Mouse (Mus musculus) activated CD4-positive, CD25-positive, alpha-beta regulatory T cell (primary cell): ENCODE results near the gene Vmn1r219. TPM values are rescaled to one million over a fixed set of nuclear protein-coding genes. Genes with fewer than 3 reads are reported as not detected.

ENCODE experiments used
- polyA plus RNA-seq, 2 experiments: library from polyadenylated mRNA; unstranded; fragments of 100-300 nt; shearing (Covaris generic); gene quantifications; one replicate each; pipeline ENCODE4 v1.2.1; 2017

The Vmn1r219 gene
- polyA plus RNA-seq: not detected

GRCm38 (mm10) chr13:23159012-23159411 is at the start of gene Vmn1r219:
TSS of gene Vmn1r219 (plus strand) at chr13:23159312.

GRCm38 (mm10) chr13:23118126-23118525 is 41.0 kb upstream of the Vmn1r219 start, which contains the start of gene Vmn1r217:
TSS of gene Vmn1r217 (minus strand) at chr13:23118226.

GRCm38 (mm10) chr13:23133099-23133498 is 26.0 kb upstream of the Vmn1r219 start, which contains the start of gene Vmn1r218:
TSS of gene Vmn1r218 (plus strand) at chr13:23133155.

GRCm38 (mm10) chr13:23187875-23188274 is 28.8 kb downstream of the Vmn1r219 start, which contains the start of gene Vmn1r220:
TSS of gene Vmn1r220 (minus strand) at chr13:23187975.

GRCm38 (mm10) chr13:23213827-23214226 is 54.7 kb downstream of the Vmn1r219 start, which contains the start of gene Vmn1r221:
TSS of gene Vmn1r221 (plus strand) at chr13:23214127.

Other genes starting within 250 kb of the Vmn1r219 start
- under 1 TPM in 1 of 2 experiments, not detected in 1; 0.11 TPM for gene Vmn1r213, start 151.7 kb upstream of the Vmn1r219 start, polyA plus RNA-seq
- under 1 TPM in 1 of 2 experiments, not detected in 1; 0.25 TPM for gene Vmn1r214, start 128.9 kb upstream of the Vmn1r219 start, polyA plus RNA-seq
- not detected for gene Vmn1r215, start 91.3 kb upstream of the Vmn1r219 start, polyA plus RNA-seq
- gene Vmn1r217, start 41.1 kb upstream of the Vmn1r219 start, polyA plus RNA-seq: not detected
- gene Vmn1r218, start 26.2 kb upstream of the Vmn1r219 start, polyA plus RNA-seq: under 1 TPM in 1 of 2 experiments, not detected in 1; 0.05 TPM
- gene Vmn1r220, start 28.7 kb downstream of the Vmn1r219 start, polyA plus RNA-seq: under 1 TPM in 1 of 2 experiments, not detected in 1; 0.23 TPM
- gene Vmn1r221, start 54.8 kb downstream of the Vmn1r219 start, polyA plus RNA-seq: under 1 TPM in 1 of 2 experiments, not detected in 1; 0.21 TPM
- not detected for gene Vmn1r222, start 76.6 kb downstream of the Vmn1r219 start, polyA plus RNA-seq
- gene Vmn1r223, start 87.8 kb downstream of the Vmn1r219 start, polyA plus RNA-seq: not detected
- gene Zfp322a, start 209.9 kb downstream of the Vmn1r219 start, polyA plus RNA-seq: 10 to 100 TPM; 22.2 to 25.5 TPM